Mouse (Mus musculus): ENCODE results near the gene Rsph14.
A peak's percentile ranks its signal among the peaks of the same experiment; 100 is the strongest.

The Rsph14 gene

DNA sequence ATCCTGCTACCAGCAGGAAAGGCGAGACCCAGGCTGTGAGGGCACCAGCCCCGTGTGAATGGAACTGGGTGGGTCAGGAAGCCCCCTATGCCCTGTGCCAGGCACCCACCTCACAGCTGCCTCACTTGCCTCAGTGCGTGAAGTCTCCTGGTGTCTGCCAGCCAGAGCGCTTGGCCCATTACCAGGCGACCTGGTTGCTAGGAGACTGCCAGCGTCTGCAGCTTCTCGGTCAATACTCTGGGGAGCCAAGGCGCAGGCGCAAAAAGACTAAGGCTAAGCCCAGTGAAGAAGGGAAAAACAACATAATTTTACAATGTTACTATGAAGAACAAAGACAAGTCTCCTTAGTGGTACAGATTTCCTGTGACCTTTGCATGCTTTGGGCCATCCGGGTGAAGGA is at the start of gene Rsph14:
TSS of gene Rsph14 (minus strand) at position 192 of the 400 bp plus-strand sequence.
- peak; percentile 96 for DNase-seq

GRCm38 (mm10) chr10:75078174-75079128 is 46.1 kb upstream of the Rsph14 start:
- no peak for DNase-seq

GRCm38 (mm10) chr10:75075665-75076064 is 43.3 kb upstream of the Rsph14 start:
- DNase-seq, result no peak

GRCm38 (mm10) chr10:75070281-75070976 is 38.0 kb upstream of the Rsph14 start:
- no peak for DNase-seq

- no peak for DNase-seq
These were observed 36.4 kb upstream of the Rsph14 start for GRCm38 (mm10) chr10:75068624-75069328.

DNA sequence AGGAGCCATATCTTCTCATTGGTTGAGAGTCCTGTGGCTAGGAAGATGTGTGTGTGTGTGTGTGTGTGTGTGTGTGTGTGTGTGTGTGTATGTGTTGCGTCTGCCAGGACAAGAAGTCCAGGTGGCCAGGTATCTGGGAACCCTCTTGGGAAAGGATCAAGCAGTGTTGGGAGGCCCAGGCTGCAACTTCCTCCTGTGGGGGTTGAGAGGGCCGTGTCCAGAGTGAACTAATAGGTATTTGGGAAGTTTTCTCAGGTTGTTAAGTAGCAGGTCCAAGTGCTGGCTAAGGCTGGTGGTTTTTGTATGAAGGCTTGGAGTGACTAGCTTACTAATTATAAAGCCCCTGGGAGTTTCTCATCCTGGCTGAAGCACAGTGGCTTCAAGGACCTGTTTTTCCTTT is 35.7 kb upstream of the Rsph14 start:
- DNase-seq, result no peak

DNA sequence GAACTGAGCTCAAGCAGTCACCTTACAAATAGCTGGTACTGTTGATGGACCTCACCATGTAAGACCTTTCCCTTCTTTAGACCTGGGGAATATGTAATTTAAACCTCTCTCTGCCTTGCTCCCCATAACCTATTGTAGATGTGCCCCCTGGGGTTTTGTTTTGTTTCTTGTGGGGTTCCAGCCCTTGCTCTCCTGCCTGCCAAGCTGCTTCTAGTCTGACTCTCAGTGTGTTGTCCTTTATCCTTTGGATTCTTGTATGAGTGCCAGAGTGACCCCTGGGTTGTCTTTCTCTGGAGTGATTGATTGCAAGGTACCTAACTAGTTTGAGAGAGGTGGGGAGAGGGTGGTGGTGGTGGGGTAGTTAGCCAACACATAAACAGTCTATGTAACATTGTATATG is 35.1 kb upstream of the Rsph14 start:
- no peak for DNase-seq

DNA sequence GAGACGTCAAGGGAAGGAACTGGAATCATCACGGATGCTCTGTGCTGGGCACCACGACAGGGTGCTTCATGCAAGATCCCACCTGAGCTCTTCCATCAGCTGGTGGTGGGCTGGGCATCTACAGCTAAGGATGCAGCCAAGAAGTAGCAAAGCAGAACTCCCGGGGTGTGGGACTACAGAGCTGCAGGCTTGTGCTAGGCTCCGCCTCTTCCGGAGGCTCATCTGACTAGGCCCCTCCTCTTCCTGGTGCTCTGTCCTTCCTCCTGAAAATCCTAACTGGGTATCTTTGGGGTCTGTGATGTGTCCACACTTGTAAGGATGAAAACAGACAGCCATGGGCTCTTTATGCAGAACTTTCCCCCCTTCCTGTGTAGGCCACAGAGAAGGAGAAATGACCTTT is 33.3 kb upstream of the Rsph14 start:
- peak; percentile 21 for DNase-seq

DNA sequence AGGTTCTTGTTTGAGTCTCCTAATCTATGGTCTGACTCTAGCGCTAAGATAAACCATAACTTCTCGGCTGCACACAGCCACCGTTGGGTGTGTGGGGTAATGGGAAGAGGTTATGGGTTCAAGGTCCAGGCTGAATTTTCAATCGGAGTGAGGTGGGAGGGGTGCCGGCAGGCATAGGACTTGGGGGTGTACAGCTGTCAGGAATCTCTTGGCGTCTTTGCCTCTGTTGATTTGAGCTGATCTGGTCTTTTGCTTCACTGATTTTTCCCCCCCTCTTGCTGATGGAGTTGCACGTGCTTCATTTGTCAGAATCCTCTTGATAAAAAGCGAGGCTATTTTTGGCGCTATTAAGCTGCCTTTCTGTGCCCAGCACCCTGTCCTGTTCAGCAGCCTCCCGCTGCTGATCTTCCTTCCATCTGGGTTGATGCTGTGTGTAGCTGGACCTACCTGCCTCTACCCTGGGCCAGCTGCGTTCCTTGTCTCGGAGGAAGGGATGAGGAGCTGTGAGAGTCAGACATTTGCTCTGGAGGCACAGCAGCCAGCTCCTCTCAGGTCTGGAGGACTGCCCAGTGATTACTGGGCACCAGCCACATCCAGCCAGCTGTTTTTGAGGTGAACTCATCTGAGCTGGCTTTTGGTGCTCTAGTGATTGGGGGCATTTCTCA is 31.0 kb upstream of the Rsph14 start:
- peak; percentile 51 for DNase-seq

DNA sequence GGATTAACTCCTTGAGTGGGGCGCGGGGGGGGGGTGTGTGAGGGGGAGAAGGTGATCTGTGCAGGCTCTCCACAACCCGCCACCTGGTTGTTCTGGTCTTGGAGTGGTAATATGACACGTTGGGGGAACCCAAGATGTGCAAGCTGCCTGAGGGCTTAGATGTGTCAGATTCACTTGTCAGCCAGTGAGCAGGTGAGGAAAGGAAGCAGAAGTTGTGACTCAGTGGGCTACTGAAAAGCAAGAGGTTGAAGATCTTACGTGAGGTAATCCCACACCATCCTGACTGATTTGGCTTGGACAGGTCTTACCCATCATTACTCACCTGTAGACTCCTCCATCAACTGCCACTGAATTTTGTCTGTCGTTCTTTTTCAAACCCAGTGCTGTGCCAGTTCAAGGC is 30.2 kb upstream of the Rsph14 start:
- DNase-seq, result no peak

DNA sequence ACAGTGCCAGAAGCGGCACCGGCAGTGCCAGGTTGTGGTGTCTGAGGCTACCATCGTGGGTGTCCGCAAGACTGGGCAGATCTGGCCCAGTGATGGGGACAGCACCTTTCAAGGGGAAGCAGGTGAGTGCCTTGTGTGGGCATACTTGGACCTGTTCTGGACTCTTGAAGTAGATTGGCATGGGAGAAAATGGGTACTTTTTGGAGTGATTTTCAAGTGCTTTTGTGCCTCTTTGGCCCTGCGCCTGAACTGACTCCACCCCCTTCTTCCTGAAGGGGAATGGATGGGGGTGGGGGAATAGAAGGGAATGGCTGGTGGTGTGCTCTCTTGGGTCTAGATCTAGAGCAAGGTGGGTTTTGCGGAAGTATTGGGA is 29.8 kb upstream of the Rsph14 start:
- DNase-seq, result peak; percentile 24

GRCm38 (mm10) chr10:75061341-75062188 is 29.2 kb upstream of the Rsph14 start:
- DNase-seq, result peak; percentile 56

DNA sequence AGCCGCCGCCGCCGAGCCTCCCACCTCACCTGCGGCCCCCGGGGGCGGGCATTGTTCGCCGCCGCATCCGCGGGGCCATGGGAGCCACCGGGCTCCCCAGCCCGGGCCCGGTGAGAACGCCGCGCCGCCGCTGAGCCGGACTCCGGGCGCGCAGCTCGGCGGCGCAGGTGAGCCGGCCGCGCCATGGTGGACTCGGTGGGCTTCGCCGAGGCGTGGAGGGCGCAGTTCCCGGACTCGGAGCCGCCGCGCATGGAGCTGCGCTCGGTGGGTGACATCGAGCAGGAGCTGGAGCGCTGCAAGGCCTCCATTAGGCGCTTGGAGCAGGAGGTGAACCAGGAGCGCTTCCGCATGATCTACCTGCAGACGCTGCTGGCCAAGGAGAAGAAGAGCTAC is 28.5 kb upstream of the Rsph14 start:
- peak; percentile 46 for DNase-seq

DNA sequence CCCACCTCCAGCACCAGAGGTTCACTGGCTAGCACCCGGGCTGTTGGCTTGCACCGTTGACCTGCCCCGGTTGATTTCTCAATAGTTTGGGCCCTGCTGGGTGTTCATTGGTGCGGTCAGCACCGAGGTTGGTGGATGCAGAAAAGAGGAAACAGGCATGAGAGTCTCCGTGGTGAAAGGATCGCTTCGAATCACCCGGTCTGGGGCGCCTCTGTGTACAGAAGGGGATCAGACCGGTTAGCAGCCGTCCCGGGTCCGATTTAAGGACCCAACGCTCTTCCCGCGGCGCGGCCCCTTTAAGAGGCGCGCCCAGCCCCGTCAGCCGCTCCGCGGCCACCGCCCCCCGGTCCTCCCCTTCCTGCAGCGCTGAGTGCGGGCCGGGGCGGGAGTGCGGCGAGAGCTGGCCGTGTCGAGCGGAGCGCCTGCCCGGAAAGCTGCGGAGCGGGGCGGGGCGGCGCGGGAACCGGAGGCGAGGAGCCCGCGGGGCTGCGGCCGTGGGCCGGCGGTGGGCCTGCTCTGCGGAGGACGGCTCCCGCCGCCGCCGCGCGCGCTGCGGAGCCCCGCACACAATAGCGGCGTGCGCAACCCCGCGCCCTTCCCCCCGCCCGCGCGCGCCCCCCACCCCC is 27.9 kb upstream of the Rsph14 start, which contains the start of gene Bcr:
TSS of gene Bcr (plus strand) at position 376 of the 626 bp plus-strand sequence.
- peak; percentile 86 for DNase-seq

GRCm38 (mm10) chr10:75059396-75059795 is 27.0 kb upstream of the Rsph14 start:
- peak; percentile 81 for DNase-seq

- DNase-seq, result peak; percentile 63
These were observed 26.5 kb upstream of the Rsph14 start for GRCm38 (mm10) chr10:75058761-75059395.

- no peak for DNase-seq
These were observed 25.9 kb upstream of the Rsph14 start for GRCm38 (mm10) chr10:75058336-75058735.

- peak; percentile 46 for DNase-seq
These were observed 23.9 kb upstream of the Rsph14 start for GRCm38 (mm10) chr10:75056255-75056654.

DNA sequence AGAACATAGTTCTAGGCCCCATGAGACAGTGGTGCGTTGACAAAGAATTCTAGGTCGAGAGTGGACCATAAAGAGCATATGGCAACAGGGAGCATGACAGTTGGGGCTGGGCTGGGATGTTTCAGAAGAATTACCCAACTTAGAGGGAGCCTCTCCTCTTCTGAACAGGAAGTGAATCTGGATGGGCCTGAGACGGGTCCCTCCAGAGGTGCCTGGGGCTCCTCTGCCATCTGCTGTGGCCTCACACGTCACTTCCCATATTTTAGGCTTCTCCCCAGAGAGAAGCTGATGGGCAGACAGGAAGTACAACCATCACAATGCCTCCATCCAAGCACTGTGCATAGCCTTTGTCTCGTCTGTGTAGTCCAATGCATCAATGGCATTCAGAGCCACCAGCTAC is 23.3 kb upstream of the Rsph14 start:
- no peak for DNase-seq

DNA sequence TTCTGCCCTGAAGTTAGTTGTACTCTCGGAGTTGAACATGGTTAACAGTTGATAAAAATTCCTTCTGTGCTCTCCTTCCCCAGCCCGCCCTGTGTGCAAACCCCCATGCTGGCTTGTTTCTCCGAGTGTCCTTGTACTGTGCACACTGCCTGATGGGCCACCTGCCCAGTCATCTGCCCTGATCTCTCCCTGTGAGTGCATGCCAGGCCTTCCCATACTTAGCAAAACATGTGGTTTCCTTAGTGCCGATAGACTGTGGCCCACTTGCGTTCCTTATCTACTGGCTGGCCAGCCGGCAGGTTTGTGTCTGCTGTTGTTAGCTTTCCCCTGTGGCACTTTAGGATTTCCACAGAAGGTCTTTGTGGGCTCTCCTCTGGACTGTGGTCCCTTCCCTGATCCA is 21.7 kb upstream of the Rsph14 start:
- DNase-seq, result no peak

DNA sequence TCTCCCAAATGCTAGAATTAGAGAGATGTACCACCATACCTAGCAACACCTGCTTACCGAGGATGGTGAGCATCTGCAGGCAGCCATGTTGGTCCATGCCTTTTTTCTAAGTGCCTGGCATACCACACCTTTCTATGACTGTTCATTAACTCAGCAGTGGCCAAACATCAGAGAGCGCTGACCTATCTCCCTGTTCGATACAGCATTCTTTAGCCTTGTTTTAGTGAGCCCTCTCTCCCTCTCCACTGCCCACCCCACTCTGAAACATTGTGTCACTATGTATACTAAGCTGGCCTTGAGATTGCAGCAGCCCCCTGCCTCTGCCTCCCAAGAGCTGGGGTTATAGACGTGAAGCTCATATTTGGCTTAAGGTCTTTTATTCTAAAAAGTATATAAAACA is 21.3 kb upstream of the Rsph14 start:
- no peak for DNase-seq

Measured in retina, postnatal 1 day (tissue).